Mouse (Mus musculus) myocyte (in vitro differentiated cells): ENCODE measurements around the gene Gm20388.

Experiments used
- CEBPB ChIP-seq: IDR thresholded peaks from 2 replicates; pipeline ENCODE4 v1.6.1; 2011; ENCODE audit warnings: mild to moderate bottlenecking, moderate library complexity; ENCODE audit not compliant: poor library complexity, insufficient read depth, severe bottlenecking
- E2F4 ChIP-seq: IDR thresholded peaks from one replicate; pipeline ENCODE4 v1.6.1; 2011; ENCODE audit warnings: mild to moderate bottlenecking, control low read depth, moderate library complexity; ENCODE audit not compliant: insufficient read depth
- MAX ChIP-seq: IDR thresholded peaks from one replicate; pipeline ENCODE4 v1.6.1; 2011; ENCODE audit warnings: low read depth, mild to moderate bottlenecking, control low read depth
- MYOD1 ChIP-seq, 3 experiments: IDR thresholded peaks; one replicate each; pipeline ENCODE4 v1.6.1; 2011; ENCODE audit warnings: control low read depth in 2 of 3, low read depth in 2 of 3, mild to moderate bottlenecking in 2 of 3, moderate library complexity in 1 of 3; ENCODE audit not compliant: insufficient read length in 2 of 3, control insufficient read depth in 1 of 3
- MYOG ChIP-seq, 3 experiments: IDR thresholded peaks; one replicate each; pipeline ENCODE4 v1.6.1; 2011; ENCODE audit warnings: control low read depth in 2 of 3, low read depth in 2 of 3, mild to moderate bottlenecking in 2 of 3; ENCODE audit not compliant: insufficient read length in 2 of 3, control insufficient read depth in 1 of 3, insufficient read depth in 1 of 3
- POLR2A ChIP-seq: IDR thresholded peaks from one replicate; pipeline ENCODE4 v1.6.1; 2011; ENCODE audit warnings: low read depth, mild to moderate bottlenecking, control low read depth, moderate library complexity; ENCODE audit not compliant: insufficient read length
- POLR2AphosphoS2 ChIP-seq: IDR thresholded peaks from one replicate; pipeline ENCODE4 v1.6.1; 2011; ENCODE audit warnings: low read depth, control low read depth; ENCODE audit not compliant: insufficient read length
- SRF ChIP-seq: IDR thresholded peaks from one replicate; pipeline ENCODE4 v1.6.1; 2011; ENCODE audit warnings: low read depth; ENCODE audit not compliant: control insufficient read depth, insufficient read length
- TCF12 ChIP-seq: IDR thresholded peaks from one replicate; pipeline ENCODE4 v1.6.1; 2011; ENCODE audit warnings: mild to moderate bottlenecking, control low read depth; ENCODE audit not compliant: poor library complexity, insufficient read depth, severe bottlenecking

GRCm38 (mm10) chr8:121188994-121189393 is 1278.4 kb downstream of the Gm20388 start:
- TF ChIP-seq POLR2A (no peak), E2F4 (no peak), MAX (no peak), TCF12 (no peak), POLR2AphosphoS2 (no peak), MYOG (IDR thresholded peaks at IDR 0.05; ENCODE audit: control insufficient read depth in 1 of 3, insufficient read depth in 1 of 3, insufficient read length in 2 of 3, low read depth in 2 of 3) (no peak), SRF (no peak), CEBPB (no peak), MYOD1 (IDR thresholded peaks at IDR 0.05; ENCODE audit: control insufficient read depth in 1 of 3, insufficient read length in 2 of 3, low read depth in 2 of 3) (no peak)
